Mouse (Mus musculus) v-Abl transformed pro-B cells (cell line): Measurements from ENCODE around the gene Col4a3.

Experiments used
- in situ Hi-C, 2 experiments: fragments of 400-800 bp; cut with MboI; formaldehyde crosslinking; loops; one replicate each; pipeline ENCODE4 v1.15.1; 2025; ENCODE audit not compliant: unreplicated experiment in 2 of 2

The Col4a3 gene

GRCm38 (mm10) chr1:82656452-82656851, 69.7 kb downstream of the Col4a3 start:
- in situ Hi-C loops: no loop called here

- in situ Hi-C loops: no loop called here
Measured at GRCm38 (mm10) chr1:82662269-82662668, 75.5 kb downstream of the Col4a3 start.

- in situ Hi-C loops: no loop called here
Measured at GRCm38 (mm10) chr1:82663522-82663921, 76.8 kb downstream of the Col4a3 start.

- in situ Hi-C loops: no loop called here
Measured at GRCm38 (mm10) chr1:82686328-82686727, 99.6 kb downstream of the Col4a3 start.

- in situ Hi-C loops: no loop called here
Measured at GRCm38 (mm10) chr1:82686866-82687265, 100.1 kb downstream of the Col4a3 start.

- in situ Hi-C loops: no loop called here
Measured at GRCm38 (mm10) chr1:82687931-82688330, 101.2 kb downstream of the Col4a3 start.

- in situ Hi-C loops: no loop called here
Measured at GRCm38 (mm10) chr1:82695915-82696314, 109.2 kb downstream of the Col4a3 start.

- in situ Hi-C loops: no loop called here
Measured at GRCm38 (mm10) chr1:82717816-82718512, 131.2 kb downstream of the Col4a3 start.

- in situ Hi-C loops: loop anchor here in 1 of 2 experiments (25.0 kb wide), 3 partner anchors 412 to 2013 kb away; partner anchors contain the start of gene Rhbdd1
Measured at GRCm38 (mm10) chr1:82724339-82725025, 137.8 kb downstream of the Col4a3 start, which contains the start of gene Mff. Gene Mff, plus strand, starts transcription at chr1:82724890.

GRCm38 (mm10) chr1:82725026-82725874, 138.5 kb downstream of the Col4a3 start:
- in situ Hi-C loops: loop anchor here in 1 of 2 experiments (25.0 kb wide), 3 partner anchors 413 to 2012 kb away; partner anchors contain the start of gene Rhbdd1

GRCm38 (mm10) chr1:82725875-82726185, 139.1 kb downstream of the Col4a3 start:
- in situ Hi-C loops: loop anchor here in 1 of 2 experiments (25.0 kb wide), 3 partner anchors 414 to 2011 kb away; partner anchors contain the start of gene Rhbdd1

- in situ Hi-C loops: loop anchor here in 1 of 2 experiments (25.0 kb wide), 3 partner anchors 414 to 2011 kb away; partner anchors contain the start of gene Rhbdd1
Measured at GRCm38 (mm10) chr1:82726482-82726881, 139.8 kb downstream of the Col4a3 start.

GRCm38 (mm10) chr1:82733357-82733756, 146.6 kb downstream of the Col4a3 start:
- in situ Hi-C loops: loop anchor here in 1 of 2 experiments (25.0 kb wide), 3 partner anchors 421 to 2004 kb away; partner anchors contain the start of gene Rhbdd1

- in situ Hi-C loops: loop anchor here in 1 of 2 experiments (25.0 kb wide), 3 partner anchors 426 to 1999 kb away; partner anchors contain the start of gene Rhbdd1
Measured at GRCm38 (mm10) chr1:82738066-82738465, 151.3 kb downstream of the Col4a3 start.

GRCm38 (mm10) chr1:82741539-82741938, 154.8 kb downstream of the Col4a3 start:
- in situ Hi-C loops: loop anchor here in 1 of 2 experiments (25.0 kb wide), 3 partner anchors 429 to 1996 kb away; partner anchors contain the start of gene Rhbdd1

GRCm38 (mm10) chr1:82743962-82744361, 157.2 kb downstream of the Col4a3 start:
- in situ Hi-C loops: loop anchor here in 1 of 2 experiments (25.0 kb wide), 3 partner anchors 432 to 1993 kb away; partner anchors contain the start of gene Rhbdd1

- in situ Hi-C loops: loop anchor here in 1 of 2 experiments (25.0 kb wide), 3 partner anchors 434 to 1991 kb away; partner anchors contain the start of gene Rhbdd1
Measured at GRCm38 (mm10) chr1:82746408-82746807, 159.7 kb downstream of the Col4a3 start.

- in situ Hi-C loops: loop anchor here in 1 of 2 experiments (25.0 kb wide), 3 partner anchors 436 to 1989 kb away; partner anchors contain the start of gene Rhbdd1
Measured at GRCm38 (mm10) chr1:82747714-82748452, 161.2 kb downstream of the Col4a3 start.

GRCm38 (mm10) chr1:82759520-82759919, 172.8 kb downstream of the Col4a3 start:
- in situ Hi-C loops: loop anchor here in 1 of 2 experiments (10.0 kb wide), 1 partner anchor 1445 kb away; no protein-coding TSS in a partner anchor
